Mouse (Mus musculus) left cerebral cortex, adult 9 months (tissue): ENCODE data around the gene Olfr1509.
"Not testable (repeated sequence)": the region's sequence is repeated elsewhere in the genome, so short reads cannot be mapped to it uniquely, and the experiment has no call there.

ENCODE experiments used
- DNase-seq, 2 experiments: peaks; one replicate each; pipeline ENCODE4 v3.0.0; 2022; ENCODE audit warnings: low spot score in 2 of 2

The Olfr1509 gene

DNA sequence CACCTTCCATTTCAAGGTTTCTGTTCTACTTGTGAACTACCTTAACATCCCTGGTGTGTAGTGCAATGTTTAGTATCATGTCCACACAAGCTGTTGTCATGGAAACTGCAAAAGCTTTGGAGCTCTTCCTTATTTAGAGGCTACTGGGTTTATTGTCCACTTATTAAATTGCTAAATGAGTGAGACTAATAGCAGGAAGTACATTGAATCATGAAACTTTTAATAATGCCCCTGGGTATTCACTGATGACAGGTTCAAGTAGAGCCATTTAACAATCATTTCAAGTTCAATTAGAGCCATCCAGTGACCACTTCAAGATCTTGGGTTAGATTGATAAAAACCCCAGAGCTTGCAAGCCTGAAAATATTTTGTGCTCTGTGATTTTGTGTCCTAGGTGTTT lies at the start of gene Olfr1509:
Gene Olfr1509, plus strand, starts transcription at position 301 of the 400 bp plus-strand sequence.
- DNase-seq: no peak

GRCm38 (mm10) chr14:52397279-52397678 lies 45.5 kb upstream of the Olfr1509 start, which contains the start of gene Olfr1511:
Olfr1511 (minus strand) TSS chr14:52397379.
- DNase-seq: no peak

DNA sequence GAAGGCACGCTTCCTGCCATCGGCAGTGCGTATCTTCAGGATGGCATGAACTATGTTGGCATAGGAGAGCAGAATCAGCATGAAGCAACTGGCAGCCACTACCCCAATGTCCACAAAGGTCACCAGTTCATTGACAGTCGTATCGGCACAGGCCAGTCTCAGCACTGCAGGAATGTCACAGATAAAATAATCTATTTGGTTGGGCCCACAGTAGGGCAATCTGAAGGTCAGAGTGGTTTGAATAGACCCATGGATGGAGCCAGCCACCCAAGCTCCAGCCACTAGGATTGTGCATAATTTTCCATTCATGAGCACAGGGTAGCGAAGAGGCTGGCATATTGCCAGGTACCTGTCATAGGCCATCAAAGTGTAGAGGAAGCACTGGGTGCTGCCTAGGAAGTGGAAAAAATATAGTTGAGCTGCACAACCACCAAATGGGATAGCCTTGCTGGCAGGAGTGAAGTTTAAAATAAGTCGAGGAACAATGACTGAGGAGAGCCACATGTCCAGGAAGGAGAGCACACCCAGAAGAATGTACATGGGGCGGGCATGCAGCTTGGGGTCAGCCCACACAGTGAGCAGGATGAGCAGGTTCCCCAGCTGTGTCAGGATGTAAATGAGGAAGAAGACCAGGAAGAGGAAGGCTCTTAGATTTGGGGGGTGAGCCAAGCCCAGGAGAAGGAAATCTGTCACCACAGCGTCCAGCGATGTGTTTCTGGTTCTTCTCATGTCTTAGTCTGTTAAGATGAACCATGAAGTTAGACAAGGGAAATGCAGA lies 32.5 kb upstream of the Olfr1509 start:
- DNase-seq: not testable (repeated sequence)

GRCm38 (mm10) chr14:52414273-52414672 lies 28.5 kb upstream of the Olfr1509 start, which contains the start of gene Olfr1510:
Olfr1510 (minus strand) TSS chr14:52414373.
- DNase-seq: no peak

- no peak for DNase-seq
These were observed 15.1 kb upstream of the Olfr1509 start for GRCm38 (mm10) chr14:52427686-52428085.

- DNase-seq: no peak
These were observed 8.3 kb downstream of the Olfr1509 start for GRCm38 (mm10) chr14:52451138-52451537.

DNA sequence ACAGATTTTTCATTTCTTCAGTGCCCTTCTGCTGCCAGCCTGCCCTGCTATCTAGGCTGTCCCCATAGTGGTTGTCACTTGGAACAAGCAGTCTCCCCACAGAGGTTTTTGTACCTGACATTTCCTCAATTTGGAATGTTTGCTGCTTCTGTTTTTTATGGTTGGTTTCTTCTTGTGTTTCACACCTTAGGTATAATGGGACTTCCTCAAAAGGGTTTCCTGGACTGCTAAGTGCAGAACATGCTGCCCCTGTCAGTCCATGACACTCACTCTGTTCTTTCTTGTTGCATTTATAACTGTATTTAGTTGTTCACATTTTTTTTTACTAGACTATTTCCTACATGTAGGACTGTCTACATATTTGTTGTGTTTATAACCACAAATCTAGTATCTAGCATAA lies 19.1 kb downstream of the Olfr1509 start:
- no peak for DNase-seq

DNA sequence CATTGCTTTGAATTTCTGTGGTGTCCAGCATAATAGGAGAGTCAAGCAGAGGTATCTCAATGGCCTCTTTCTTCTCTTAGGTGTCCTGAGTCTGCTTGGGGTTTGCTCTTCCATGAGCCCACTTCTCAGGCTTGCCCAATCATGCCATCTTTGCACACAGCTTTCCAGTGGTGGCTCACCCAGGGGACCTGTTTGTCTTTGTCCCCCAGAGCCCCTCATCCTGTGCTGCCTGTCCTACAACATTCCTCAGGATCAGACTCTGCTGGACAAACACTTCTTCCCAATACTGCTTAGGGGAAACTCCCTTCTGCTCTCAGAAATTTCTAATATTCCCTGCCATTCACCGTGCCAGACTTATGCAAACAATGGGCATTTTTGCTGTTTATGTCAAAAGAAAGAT lies 22.9 kb downstream of the Olfr1509 start:
- no peak for DNase-seq

GRCm38 (mm10) chr14:52467395-52467794 lies 24.6 kb downstream of the Olfr1509 start, which contains the start of gene Olfr1508:
Olfr1508 (minus strand) TSS chr14:52467495.
- DNase-seq: no peak

DNA sequence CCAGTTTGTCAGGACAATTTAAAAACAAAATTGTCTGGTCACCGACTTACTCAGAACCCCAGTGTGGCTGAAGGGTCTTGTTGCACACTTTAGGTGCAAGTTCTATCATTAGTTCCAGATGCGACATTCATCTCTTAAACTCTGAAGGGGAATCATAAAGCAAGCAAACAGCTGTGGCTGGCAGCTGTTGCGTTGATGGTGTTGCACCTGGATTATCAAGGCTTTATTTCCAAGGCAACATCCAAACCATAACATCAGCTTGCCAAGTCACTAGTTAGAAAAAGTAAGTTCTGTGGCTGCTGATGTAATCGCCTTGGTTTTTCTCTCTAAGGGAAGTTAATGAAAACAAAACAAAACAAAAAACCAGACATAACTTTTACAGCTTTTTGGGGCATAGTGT lies 52.7 kb downstream of the Olfr1509 start, which contains the start of gene Olfr1507:
Gene Olfr1507, minus strand, starts transcription at position 234 of the 400 bp plus-strand sequence.
- no peak for DNase-seq
